Mouse (Mus musculus): ENCODE measurements around the gene Ift22. TPM values are rescaled to one million over a fixed set of nuclear protein-coding genes. Genes with fewer than 3 reads are reported as not detected.

Ift22 gene
- polyA plus RNA-seq, 1 experiment from 2014 or later: 41.4 TPM

- H3K9me3 ChIP-seq (replicated peaks; ENCODE audit: control insufficient read depth, low read length): no peaks in the 10 kb centered on the region
- no peaks in the 10 kb centered on the region for H3K27me3 ChIP-seq (ENCODE audit: control insufficient read depth, insufficient read depth, low read length)
- H3K4me2 ChIP-seq: no peak overlapping the region
- H3K36me3 ChIP-seq (ENCODE audit: control insufficient read depth, insufficient read depth, low read length): peaks cover 10% of the 10 kb centered on the region
- H3K27ac ChIP-seq (ENCODE audit: low read depth, low read length): no peak overlapping the region
- WGBS (ENCODE audit: insufficient replicate concordance): 90% methylated on average over 6 of the region's 6 CpGs
- peaks cover 10% of the 10 kb centered on the region for H3K4me1 ChIP-seq (ENCODE audit: control insufficient read depth, insufficient read depth, low read length)
- H3K9ac ChIP-seq (ENCODE audit: low read depth, low read length): no peak overlapping the region
- no peak overlapping the region for H3K4me3 ChIP-seq (ENCODE audit: low read depth, low read length)
- no peak for ATAC-seq (replicated peaks; ENCODE audit: insufficient number of reproducible peaks, low FRiP score, low TSS enrichment)
Measured at GRCm38 (mm10) chr5:136960053-136960452, 52.1 kb downstream of the Ift22 start.

GRCm38 (mm10) chr5:136961334-136961982 is 53.5 kb downstream of the Ift22 start:
- no peaks in the 10 kb centered on the region for H3K27me3 ChIP-seq (ENCODE audit: control insufficient read depth, insufficient read depth, low read length)
- H3K4me3 ChIP-seq (ENCODE audit: low read depth, low read length): peak overlapping the region; percentile 71
- peak overlapping the region; percentile 82 for H3K4me2 ChIP-seq
- peak overlapping the region; percentile 74 for H3K9ac ChIP-seq (ENCODE audit: low read depth, low read length)
- 26% methylated on average over 5 of the region's 5 CpGs for WGBS (ENCODE audit: insufficient replicate concordance)
- H3K9me3 ChIP-seq (replicated peaks; ENCODE audit: control insufficient read depth, low read length): no peaks in the 10 kb centered on the region
- H3K27ac ChIP-seq (ENCODE audit: low read depth, low read length): peak overlapping the region; percentile 78; the same call in 1 of the 2 replicates
- peaks cover 11% of the 10 kb centered on the region for H3K36me3 ChIP-seq (ENCODE audit: control insufficient read depth, insufficient read depth, low read length)
- no peak for ATAC-seq (replicated peaks; ENCODE audit: insufficient number of reproducible peaks, low FRiP score, low TSS enrichment)
- H3K4me1 ChIP-seq (ENCODE audit: control insufficient read depth, insufficient read depth, low read length): peaks cover 15% of the 10 kb centered on the region

GRCm38 (mm10) chr5:136961983-136962461 is 54.1 kb downstream of the Ift22 start:
- peak overlapping the region; percentile 78 for H3K27ac ChIP-seq (ENCODE audit: low read depth, low read length)
- H3K36me3 ChIP-seq (ENCODE audit: control insufficient read depth, insufficient read depth, low read length): peaks cover 11% of the 10 kb centered on the region
- WGBS (ENCODE audit: insufficient replicate concordance): under 1% methylated on average over 20 of the region's 20 CpGs
- H3K9me3 ChIP-seq (replicated peaks; ENCODE audit: control insufficient read depth, low read length): no peaks in the 10 kb centered on the region
- H3K4me2 ChIP-seq: peak overlapping the region; percentile 82
- no peaks in the 10 kb centered on the region for H3K27me3 ChIP-seq (ENCODE audit: control insufficient read depth, insufficient read depth, low read length)
- H3K9ac ChIP-seq (ENCODE audit: low read depth, low read length): peak overlapping the region; percentile 74
- H3K4me1 ChIP-seq (ENCODE audit: control insufficient read depth, insufficient read depth, low read length): peaks cover 21% of the 10 kb centered on the region
- peak; percentile 87 for ATAC-seq (replicated peaks; ENCODE audit: insufficient number of reproducible peaks, low FRiP score, low TSS enrichment)
- H3K4me3 ChIP-seq (ENCODE audit: low read depth, low read length): peak overlapping the region; percentile 71

- Histone ChIP-seq H3K27me3 (ENCODE audit: control insufficient read depth, insufficient read depth, low read length) (no peaks in the 10 kb centered on the region), H3K4me3 (ENCODE audit: low read depth, low read length) (peak overlapping the region; percentile 71), H3K36me3 (ENCODE audit: control insufficient read depth, insufficient read depth, low read length) (peaks cover 11% of the 10 kb centered on the region), H3K4me1 (ENCODE audit: control insufficient read depth, insufficient read depth, low read length) (peaks cover 21% of the 10 kb centered on the region), H3K9ac (ENCODE audit: low read depth, low read length) (peak overlapping the region; percentile 74), H3K27ac (ENCODE audit: low read depth, low read length) (peak overlapping the region; percentile 78), H3K4me2 (peak overlapping the region; percentile 82), H3K9me3 (replicated peaks; ENCODE audit: control insufficient read depth, low read length) (no peaks in the 10 kb centered on the region)
- peak; percentile 60; the same call in 1 of the 2 replicates for ATAC-seq (replicated peaks; ENCODE audit: insufficient number of reproducible peaks, low FRiP score, low TSS enrichment)
- under 1% methylated on average over 10 of the region's 10 CpGs for WGBS (ENCODE audit: insufficient replicate concordance)
Measured at GRCm38 (mm10) chr5:136962501-136962900, 54.6 kb downstream of the Ift22 start.

- Histone ChIP-seq H3K9me3 (replicated peaks; ENCODE audit: control insufficient read depth, low read length) (no peaks in the 10 kb centered on the region), H3K4me3 (ENCODE audit: low read depth, low read length) (peak overlapping the region; percentile 71), H3K27ac (ENCODE audit: low read depth, low read length) (peak overlapping the region; percentile 78; the same call in 1 of the 2 replicates), H3K4me2 (peak overlapping the region; percentile 82), H3K27me3 (ENCODE audit: control insufficient read depth, insufficient read depth, low read length) (no peaks in the 10 kb centered on the region), H3K36me3 (ENCODE audit: control insufficient read depth, insufficient read depth, low read length) (peaks cover 11% of the 10 kb centered on the region), H3K9ac (ENCODE audit: low read depth, low read length) (peak overlapping the region; percentile 74), H3K4me1 (ENCODE audit: control insufficient read depth, insufficient read depth, low read length) (peaks cover 21% of the 10 kb centered on the region)
- 72% methylated on average over 8 of the region's 8 CpGs for WGBS (ENCODE audit: insufficient replicate concordance)
- no peak for ATAC-seq (replicated peaks; ENCODE audit: insufficient number of reproducible peaks, low FRiP score, low TSS enrichment)
Measured at GRCm38 (mm10) chr5:136962966-136963540, 55.1 kb downstream of the Ift22 start.

Other genes starting within 250 kb of the Ift22 start
- gene Myl10, start 215.0 kb upstream of the Ift22 start, polyA plus RNA-seq (2014; fragmentation: Nextera tagmentation; extraction: Ambion mirVana): not detected in 2 replicates
- gene Col26a1, start 24.9 kb upstream of the Ift22 start, polyA plus RNA-seq (2014; fragmentation: Nextera tagmentation; extraction: Ambion mirVana): 13.3 and 16.3 TPM in 2 replicates
- 279 and 286 TPM in 2 replicates for gene Fis1, start 45.1 kb downstream of the Ift22 start, polyA plus RNA-seq (2014; fragmentation: Nextera tagmentation; extraction: Ambion mirVana)
- 1.3 and 1.9 TPM in 2 replicates for gene Cldn15, start 58.5 kb downstream of the Ift22 start, polyA plus RNA-seq (2014; fragmentation: Nextera tagmentation; extraction: Ambion mirVana)
- 33.0 and 36.4 TPM in 2 replicates for gene Plod3, start 78.9 kb downstream of the Ift22 start, polyA plus RNA-seq (2014; fragmentation: Nextera tagmentation; extraction: Ambion mirVana)
- gene Znhit1, start 79.9 kb downstream of the Ift22 start, polyA plus RNA-seq (2014; fragmentation: Nextera tagmentation; extraction: Ambion mirVana): 92.4 and 92.9 TPM in 2 replicates
- gene Vgf, start 118.2 kb downstream of the Ift22 start, polyA plus RNA-seq (2014; fragmentation: Nextera tagmentation; extraction: Ambion mirVana): 0.20 TPM in 1 of 2 replicates, not detected in the other
- 131 and 145 TPM in 2 replicates for gene Ap1s1, start 138.0 kb downstream of the Ift22 start, polyA plus RNA-seq (2014; fragmentation: Nextera tagmentation; extraction: Ambion mirVana)
- gene Serpine1, start 164.1 kb downstream of the Ift22 start, polyA plus RNA-seq (2014; fragmentation: Nextera tagmentation; extraction: Ambion mirVana): 0.52 and 0.97 TPM in 2 replicates
- 5.8 and 9.4 TPM in 2 replicates for gene Trim56, start 208.1 kb downstream of the Ift22 start, polyA plus RNA-seq (2014; fragmentation: Nextera tagmentation; extraction: Ambion mirVana)
- gene Muc3, start 241.2 kb downstream of the Ift22 start, polyA plus RNA-seq (2014; fragmentation: Nextera tagmentation; extraction: Ambion mirVana): not detected in 2 replicates